Mouse (Mus musculus): ENCODE measurements around the gene Usf2. TPM values are rescaled to one million over a fixed set of nuclear protein-coding genes. Genes with fewer than 3 reads are reported as not detected.
"Not testable (repeated sequence)": the region's sequence is repeated elsewhere in the genome, so short reads cannot be mapped to it uniquely, and the experiment has no call there.

The Usf2 gene
- polyA plus RNA-seq, 1 experiment from 2014 or later, result 29.7 TPM

- H3K4me3 ChIP-seq; H3K4me1 ChIP-seq; H3K27me3 ChIP-seq; ATAC-seq (ENCODE audit: low FRiP score); H3K9ac ChIP-seq; H3K36me3 ChIP-seq; H3K4me2 ChIP-seq (replicated peaks); H3K27ac ChIP-seq; H3K9me3 ChIP-seq (replicated peaks): not testable (repeated sequence)
- 73% methylated on average over 1 of the region's 1 CpGs for WGBS
Measured at GRCm38 (mm10) chr7:30940070-30940469, 16.5 kb downstream of the Usf2 start.

- H3K4me3 ChIP-seq; H3K9me3 ChIP-seq (replicated peaks); H3K27me3 ChIP-seq; H3K27ac ChIP-seq; H3K36me3 ChIP-seq; H3K4me1 ChIP-seq; H3K9ac ChIP-seq; ATAC-seq (ENCODE audit: low FRiP score); H3K4me2 ChIP-seq (replicated peaks): not testable (repeated sequence)
- WGBS, result 77% methylated on average over 6 of the region's 6 CpGs
Measured at GRCm38 (mm10) chr7:30935422-30936099, 21.0 kb downstream of the Usf2 start.

GRCm38 (mm10) chr7:30924581-30924980 lies 32.0 kb downstream of the Usf2 start, which contains the start of gene Hamp2:
Gene Hamp2 (minus strand): TSS chr7:30924681.
- H3K9ac ChIP-seq; ATAC-seq (ENCODE audit: low FRiP score); H3K27ac ChIP-seq; H3K9me3 ChIP-seq (replicated peaks); H3K4me1 ChIP-seq; H3K27me3 ChIP-seq; H3K4me2 ChIP-seq (replicated peaks); H3K4me3 ChIP-seq; H3K36me3 ChIP-seq: not testable (repeated sequence)
- 82% methylated on average over 2 of the region's 2 CpGs for WGBS

- 82% methylated on average over 3 of the region's 3 CpGs for WGBS
- Histone ChIP-seq H3K27ac (no peak overlapping the region), H3K9me3 (replicated peaks) (no peaks in the 10 kb centered on the region), H3K4me2 (replicated peaks) (no peak overlapping the region), H3K4me3 (no peak overlapping the region), H3K4me1 (no peaks in the 10 kb centered on the region), H3K36me3 (no peaks in the 10 kb centered on the region), H3K9ac (no peak overlapping the region), H3K27me3 (no peaks in the 10 kb centered on the region)
- ATAC-seq (ENCODE audit: low FRiP score), result no peak
Measured at GRCm38 (mm10) chr7:30924071-30924470, 32.5 kb downstream of the Usf2 start.

GRCm38 (mm10) chr7:30922490-30922889 lies 34.1 kb downstream of the Usf2 start:
- H3K9me3 ChIP-seq (replicated peaks), result not testable (repeated sequence)
- 52% methylated on average over 3 of the region's 3 CpGs for WGBS

GRCm38 (mm10) chr7:30920217-30920616 lies 36.4 kb downstream of the Usf2 start:
- Histone ChIP-seq H3K4me2 (replicated peaks) (no peak overlapping the region), H3K4me3 (no peak overlapping the region), H3K9ac (no peak overlapping the region), H3K4me1 (no peaks in the 10 kb centered on the region), H3K27me3 (no peaks in the 10 kb centered on the region), H3K27ac (no peak overlapping the region), H3K36me3 (no peaks in the 10 kb centered on the region), H3K9me3 (replicated peaks) (no peaks in the 10 kb centered on the region)
- 53% methylated on average over 3 of the region's 3 CpGs for WGBS
- ATAC-seq (ENCODE audit: low FRiP score), result no peak

More at GRCm38 (mm10) chr7:30922490-30922889, 34.1 kb downstream of the Usf2 start:
- H3K27ac ChIP-seq; H3K4me2 ChIP-seq (replicated peaks); H3K4me3 ChIP-seq; H3K27me3 ChIP-seq; H3K4me1 ChIP-seq; ATAC-seq (ENCODE audit: low FRiP score); H3K36me3 ChIP-seq; H3K9ac ChIP-seq: not testable (repeated sequence)

GRCm38 (mm10) chr7:30917219-30917618 lies 39.4 kb downstream of the Usf2 start:
- ATAC-seq (ENCODE audit: low FRiP score), result no peak
- no peak overlapping the region for H3K4me2 ChIP-seq (replicated peaks)
- no peak overlapping the region for H3K27ac ChIP-seq
- no peak overlapping the region for H3K9ac ChIP-seq
- H3K27me3 ChIP-seq, result no peaks in the 10 kb centered on the region
- H3K36me3 ChIP-seq, result no peaks in the 10 kb centered on the region
- WGBS, result 64% methylated on average over 4 of the region's 4 CpGs
- no peak overlapping the region for H3K4me3 ChIP-seq
- H3K9me3 ChIP-seq (replicated peaks), result no peaks in the 10 kb centered on the region
- H3K4me1 ChIP-seq, result no peaks in the 10 kb centered on the region

- 29% methylated on average over 6 of the region's 6 CpGs for WGBS
- ATAC-seq (ENCODE audit: low FRiP score), result no peak
- H3K9me3 ChIP-seq (replicated peaks), result no peaks in the 10 kb centered on the region
Measured at GRCm38 (mm10) chr7:30916713-30917112, 39.9 kb downstream of the Usf2 start.

GRCm38 (mm10) chr7:30914732-30915131 lies 41.9 kb downstream of the Usf2 start, which contains the start of gene Mag:
Gene Mag (minus strand): TSS chr7:30914873.
- no peak within 1 kb of the TSS for H3K4me2 ChIP-seq (replicated peaks)
- H3K36me3 ChIP-seq, result no peaks in the 10 kb centered on the region
- H3K9me3 ChIP-seq (replicated peaks), result no peaks in the 10 kb centered on the region
- H3K27ac ChIP-seq, result no peak within 1 kb of the TSS
- ATAC-seq (ENCODE audit: low FRiP score), result no peak
- H3K27me3 ChIP-seq, result no peaks in the 10 kb centered on the region
- WGBS, result 80% methylated on average over 8 of the region's 8 CpGs
- no peak within 1 kb of the TSS for H3K4me3 ChIP-seq
- H3K4me1 ChIP-seq, result no peaks in the 10 kb centered on the region
- H3K9ac ChIP-seq, result no peak within 1 kb of the TSS

More at GRCm38 (mm10) chr7:30916713-30917112, 39.9 kb downstream of the Usf2 start:
- Histone ChIP-seq H3K36me3 (no peaks in the 10 kb centered on the region), H3K9ac (no peak overlapping the region), H3K4me2 (replicated peaks) (no peak overlapping the region), H3K27ac (no peak overlapping the region), H3K27me3 (no peaks in the 10 kb centered on the region), H3K4me3 (no peak overlapping the region), H3K4me1 (no peaks in the 10 kb centered on the region)

- no peaks in the 10 kb centered on the region for H3K9me3 ChIP-seq (replicated peaks)
- ATAC-seq (ENCODE audit: low FRiP score), result no peak
- no peak overlapping the region for H3K4me3 ChIP-seq
- H3K4me1 ChIP-seq, result peaks cover 10% of the 10 kb centered on the region
- WGBS, result 80% methylated on average over 6 of the region's 6 CpGs
- no peak overlapping the region for H3K4me2 ChIP-seq (replicated peaks)
- H3K36me3 ChIP-seq, result no peaks in the 10 kb centered on the region
- no peak overlapping the region for H3K27ac ChIP-seq
- 0 out of 2 replicates have a peak, but pooled peaks cover 3% of the 10 kb centered on the region for H3K27me3 ChIP-seq
- no peak overlapping the region for H3K9ac ChIP-seq
Measured at GRCm38 (mm10) chr7:30909773-30910172, 46.8 kb downstream of the Usf2 start.

GRCm38 (mm10) chr7:30908992-30909431 lies 47.6 kb downstream of the Usf2 start:
- no peaks in the 10 kb centered on the region for H3K36me3 ChIP-seq
- H3K4me3 ChIP-seq, result peak overlapping the region; percentile 25
- no peak overlapping the region for H3K9ac ChIP-seq
- ATAC-seq (ENCODE audit: low FRiP score), result no peak; the same call in none of the 2 replicates
- H3K4me2 ChIP-seq (replicated peaks), result peak overlapping the region; percentile 59
- 14% methylated on average over 15 of the region's 17 CpGs for WGBS
- no peaks in the 10 kb centered on the region for H3K9me3 ChIP-seq (replicated peaks)
- 0 out of 2 replicates have a peak, but pooled peaks cover 3% of the 10 kb centered on the region for H3K27me3 ChIP-seq
- H3K27ac ChIP-seq, result no peak overlapping the region
- H3K4me1 ChIP-seq, result peaks cover 10% of the 10 kb centered on the region

- H3K9ac ChIP-seq, result no peak overlapping the region
- H3K36me3 ChIP-seq, result no peaks in the 10 kb centered on the region
- H3K27ac ChIP-seq, result no peak overlapping the region
- 2% methylated on average over 25 of the region's 26 CpGs for WGBS
- peaks cover 10% of the 10 kb centered on the region for H3K4me1 ChIP-seq
- H3K9me3 ChIP-seq (replicated peaks), result no peaks in the 10 kb centered on the region
- peak overlapping the region; percentile 25 for H3K4me3 ChIP-seq
- peak overlapping the region; percentile 59 for H3K4me2 ChIP-seq (replicated peaks)
- peak; percentile 67 for ATAC-seq (ENCODE audit: low FRiP score)
- 0 out of 2 replicates have a peak, but pooled peaks cover 3% of the 10 kb centered on the region for H3K27me3 ChIP-seq
Measured at GRCm38 (mm10) chr7:30908277-30908991, 48.2 kb downstream of the Usf2 start.
